Mouse (Mus musculus): ENCODE results near the gene Cfap43.
A peak's percentile ranks its signal among the peaks of the same experiment; 100 is the strongest.

The Cfap43 gene

GRCm38 (mm10) chr19:47919126-47919965, at the start of gene Cfap43, which contains the start of gene Itprip:
Gene Cfap43 (minus strand): TSS chr19:47919287.
Gene Itprip (minus strand): TSS chr19:47919299.
- peak; percentile 79 for DNase-seq (ENCODE audit: low spot score)

GRCm38 (mm10) chr19:47958181-47958580, 39.1 kb upstream of the Cfap43 start:
- no peak for DNase-seq (ENCODE audit: low spot score)

- no peak for DNase-seq (ENCODE audit: low spot score)
Measured at GRCm38 (mm10) chr19:47953169-47953568, 34.1 kb upstream of the Cfap43 start.

GRCm38 (mm10) chr19:47950946-47951345, 31.9 kb upstream of the Cfap43 start:
- no peak for DNase-seq (ENCODE audit: low spot score)

GRCm38 (mm10) chr19:47946821-47947465, 27.9 kb upstream of the Cfap43 start:
- no peak for DNase-seq (ENCODE audit: low spot score)

GRCm38 (mm10) chr19:47939361-47939760, 20.3 kb upstream of the Cfap43 start:
- DNase-seq (ENCODE audit: low spot score), result no peak

GRCm38 (mm10) chr19:47937443-47938406, 18.6 kb upstream of the Cfap43 start, which contains the start of gene Cfap58:
Gene Cfap58 (plus strand): TSS chr19:47937675.
- peak; percentile 77 for DNase-seq (ENCODE audit: low spot score)

- DNase-seq (ENCODE audit: low spot score), result no peak
Measured at GRCm38 (mm10) chr19:47936938-47937337, 17.9 kb upstream of the Cfap43 start.

- no peak for DNase-seq (ENCODE audit: low spot score)
Measured at GRCm38 (mm10) chr19:47936490-47936889, 17.4 kb upstream of the Cfap43 start.

- DNase-seq (ENCODE audit: low spot score), result no peak
Measured at GRCm38 (mm10) chr19:47935530-47935929, 16.4 kb upstream of the Cfap43 start.

- DNase-seq (ENCODE audit: low spot score), result no peak
Measured at GRCm38 (mm10) chr19:47934636-47935238, 15.7 kb upstream of the Cfap43 start.

GRCm38 (mm10) chr19:47934146-47934545, 15.1 kb upstream of the Cfap43 start:
- DNase-seq (ENCODE audit: low spot score), result no peak

GRCm38 (mm10) chr19:47931982-47932638, 13.0 kb upstream of the Cfap43 start:
- DNase-seq (ENCODE audit: low spot score), result no peak

GRCm38 (mm10) chr19:47929043-47929442, 10.0 kb upstream of the Cfap43 start:
- DNase-seq (ENCODE audit: low spot score), result no peak

GRCm38 (mm10) chr19:47927032-47927431, 7.9 kb upstream of the Cfap43 start:
- no peak for DNase-seq (ENCODE audit: low spot score)

- DNase-seq (ENCODE audit: low spot score), result no peak
Measured at GRCm38 (mm10) chr19:47925819-47926218, 6.7 kb upstream of the Cfap43 start.

GRCm38 (mm10) chr19:47919966-47920375, 884 bp upstream of the Cfap43 start:
- no peak for DNase-seq (ENCODE audit: low spot score)

- no peak for DNase-seq (ENCODE audit: low spot score)
Measured at GRCm38 (mm10) chr19:47918455-47919101, 509 bp downstream of the Cfap43 start.

GRCm38 (mm10) chr19:47918016-47918415, 1.1 kb downstream of the Cfap43 start:
- DNase-seq (ENCODE audit: low spot score), result no peak

- no peak for DNase-seq (ENCODE audit: low spot score)
Measured at GRCm38 (mm10) chr19:47917396-47917795, 1.7 kb downstream of the Cfap43 start.

- no peak for DNase-seq (ENCODE audit: low spot score)
Measured at GRCm38 (mm10) chr19:47915251-47915650, 3.8 kb downstream of the Cfap43 start.

All from testis, postnatal 10 days (tissue).